Mouse (Mus musculus) kidney, adult 9 months (tissue): ENCODE data around the gene Gm26602.
"Not testable (repeated sequence)": the region's sequence is repeated elsewhere in the genome, so short reads cannot be mapped to it uniquely, and the experiment has no call there.

Experiments used
- DNase-seq: peaks from one replicate; pipeline ENCODE4 v3.0.0; 2022

The Gm26602 gene

DNA sequence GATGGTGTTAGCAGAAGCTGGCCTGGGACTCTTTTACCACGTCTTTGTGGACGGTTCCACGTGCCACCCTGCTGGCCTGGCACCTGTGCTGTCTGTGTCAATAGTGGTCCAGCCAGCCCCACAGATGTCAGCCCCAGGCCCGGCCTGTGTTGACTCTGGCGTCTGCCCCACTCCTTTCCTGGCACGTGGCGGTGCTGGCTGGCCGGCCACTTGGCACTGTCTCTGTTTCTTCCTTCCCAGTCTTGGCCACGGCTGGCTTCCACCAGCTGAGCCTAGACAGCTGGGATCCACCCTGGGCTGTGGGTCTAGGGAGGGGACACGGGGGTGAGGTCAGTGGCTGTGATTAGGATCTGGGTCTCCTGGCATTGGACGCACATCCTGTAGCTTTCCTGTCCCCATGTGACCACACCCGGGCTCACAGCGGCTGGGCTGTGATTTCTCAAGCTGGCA is 23.6 kb downstream of the Gm26602 start:
- peak; percentile 89 for DNase-seq

DNA sequence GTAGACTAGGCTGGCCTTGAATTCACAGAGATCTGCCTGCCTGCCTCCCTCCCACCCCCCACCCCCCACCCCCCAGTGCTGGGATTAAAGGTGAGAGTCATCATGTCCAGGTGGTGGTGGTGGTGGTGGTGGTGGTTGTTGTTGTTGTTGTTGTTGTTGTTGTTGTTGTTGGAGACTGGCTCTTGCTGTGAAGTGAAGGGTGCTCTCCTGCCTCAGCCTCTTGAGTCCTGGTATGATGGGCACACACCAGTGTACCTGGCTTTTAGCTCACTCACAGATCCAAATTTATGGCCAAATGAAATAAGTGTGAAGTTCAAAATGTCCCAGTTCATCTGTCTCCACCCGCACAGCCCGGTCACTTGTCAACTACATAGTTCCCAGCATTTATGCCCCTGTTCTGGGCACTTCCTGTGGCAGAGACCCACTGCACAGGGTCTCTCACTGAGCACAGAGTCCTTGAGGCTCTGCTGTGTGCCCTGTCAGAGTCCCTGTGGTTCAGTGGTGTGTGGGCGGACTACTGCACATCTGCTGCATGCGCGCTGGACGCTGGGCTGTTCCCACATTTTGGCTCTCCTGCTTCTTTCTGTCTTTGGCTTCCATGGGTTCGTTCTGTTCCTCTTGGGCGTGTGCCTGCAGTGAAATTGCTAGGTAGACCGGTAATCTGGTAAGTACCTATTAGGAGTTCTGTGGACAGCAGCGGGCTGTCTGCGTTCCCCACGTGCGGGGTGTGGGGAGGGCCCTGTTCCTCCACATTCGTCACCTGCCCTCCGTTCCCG is 24.3 kb downstream of the Gm26602 start:
- no peak for DNase-seq

DNA sequence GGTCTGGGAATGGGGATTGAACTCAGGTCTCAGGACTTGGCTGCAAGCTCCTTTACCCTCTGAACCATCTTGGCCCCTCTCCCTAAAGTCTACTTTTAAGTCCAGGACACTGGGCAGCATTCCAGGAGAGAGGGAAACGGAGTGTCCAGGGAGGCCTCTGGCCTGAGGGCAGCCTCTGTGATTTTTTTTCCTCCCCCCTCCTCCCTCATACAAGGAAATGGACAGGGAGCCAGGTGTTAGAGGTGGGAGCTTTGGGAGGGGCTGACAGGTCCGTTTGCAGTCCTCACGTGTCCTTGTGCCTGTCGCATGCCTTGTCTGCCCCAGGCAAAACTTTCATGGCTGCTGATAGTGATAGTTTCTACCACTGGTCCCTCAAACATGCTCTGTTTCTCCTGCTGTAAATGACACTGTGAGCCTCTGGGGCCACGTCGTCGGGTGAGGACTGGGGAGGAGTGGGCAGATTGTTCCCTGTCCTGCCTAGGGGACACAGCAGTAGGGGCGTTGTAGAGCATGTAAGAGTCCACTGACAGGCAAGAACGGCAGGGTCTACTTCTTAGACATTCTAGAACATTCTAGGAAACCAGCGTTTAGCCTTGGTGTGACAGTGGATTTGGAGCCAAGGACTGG is 25.7 kb downstream of the Gm26602 start:
- peak; percentile 90 for DNase-seq

DNA sequence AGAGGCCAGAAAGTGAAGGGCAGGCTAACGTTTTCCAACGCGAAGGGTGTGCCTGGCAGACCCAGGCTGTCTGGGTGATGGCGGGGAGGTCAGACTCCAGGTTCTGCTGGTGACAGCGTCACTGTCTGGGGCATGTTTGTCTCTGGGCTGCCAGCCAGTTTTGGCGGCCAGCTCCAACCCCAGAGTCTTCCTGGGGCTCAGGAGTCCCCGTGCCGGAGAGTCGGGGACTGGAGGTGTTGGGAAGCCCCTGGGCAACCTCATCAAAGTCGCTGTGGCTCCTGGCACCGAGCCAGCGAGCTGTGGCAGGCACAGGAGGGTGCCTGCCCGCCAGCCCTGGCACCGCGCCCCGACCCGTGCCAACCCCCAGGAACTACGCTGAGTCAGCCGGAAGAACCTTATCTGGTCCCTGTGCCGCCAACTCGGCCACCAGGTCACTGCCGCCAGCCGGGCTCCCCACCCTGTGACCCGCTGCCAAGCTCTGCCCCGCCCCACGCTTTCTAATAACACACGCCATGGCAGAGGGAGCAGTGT is 26.3 kb downstream of the Gm26602 start:
- DNase-seq: peak; percentile 80

DNA sequence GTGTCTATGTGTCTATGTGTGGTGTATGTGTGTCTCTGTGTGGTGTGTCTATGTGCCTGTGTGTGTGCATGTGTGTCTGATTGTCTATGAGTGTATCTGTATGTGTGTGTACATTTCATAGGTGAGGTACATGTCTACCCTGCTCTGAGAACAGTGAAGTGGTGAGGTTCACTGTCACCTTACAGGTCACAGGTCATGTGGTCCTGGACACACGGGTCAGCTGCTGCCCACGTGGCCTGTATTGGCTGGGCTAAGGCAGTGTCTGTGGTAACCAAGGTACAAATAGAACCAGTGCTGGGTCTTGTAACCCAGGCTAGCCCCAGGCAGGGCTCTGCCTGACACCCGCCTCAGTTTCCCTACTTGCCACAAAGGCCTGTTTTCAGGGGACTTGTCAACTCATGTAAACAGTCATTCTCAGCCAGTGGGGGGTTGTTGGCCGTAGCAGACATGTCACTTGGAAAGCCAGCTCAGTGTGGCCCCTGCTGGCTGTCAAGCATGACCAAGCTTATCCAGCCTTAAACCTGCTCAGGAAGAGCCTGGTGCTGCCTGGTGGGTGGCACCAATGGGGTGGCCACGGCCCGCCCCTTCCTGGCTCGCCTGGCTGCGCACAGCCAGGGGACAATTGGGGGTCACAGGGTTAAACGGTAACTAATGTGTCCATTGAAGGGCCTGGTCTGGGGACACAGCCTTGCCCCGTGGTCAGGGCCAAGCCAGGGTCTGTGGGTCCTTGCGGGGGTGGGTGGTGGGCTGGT is 27.3 kb downstream of the Gm26602 start:
- DNase-seq: peak; percentile 72

DNA sequence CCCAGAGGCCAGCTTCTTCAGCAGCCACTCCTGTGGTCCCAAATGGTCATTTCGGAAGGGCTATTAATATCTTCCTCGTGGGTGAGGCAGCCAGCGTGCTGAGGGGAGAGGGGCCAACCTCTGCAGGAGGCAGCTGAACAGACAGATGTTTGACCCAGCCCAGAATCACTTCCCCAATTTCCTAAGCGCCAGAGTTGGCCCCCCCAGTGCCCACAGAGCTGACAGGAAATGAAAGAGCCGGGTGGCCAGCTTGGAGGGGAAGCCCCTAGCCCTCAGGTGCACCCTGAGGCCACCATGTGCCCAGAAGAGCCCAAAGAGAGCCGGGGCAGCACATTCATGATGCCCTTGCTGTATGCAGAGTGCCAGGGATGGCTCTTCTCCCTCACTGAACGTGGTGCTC is 30.1 kb downstream of the Gm26602 start:
- no peak for DNase-seq

DNA sequence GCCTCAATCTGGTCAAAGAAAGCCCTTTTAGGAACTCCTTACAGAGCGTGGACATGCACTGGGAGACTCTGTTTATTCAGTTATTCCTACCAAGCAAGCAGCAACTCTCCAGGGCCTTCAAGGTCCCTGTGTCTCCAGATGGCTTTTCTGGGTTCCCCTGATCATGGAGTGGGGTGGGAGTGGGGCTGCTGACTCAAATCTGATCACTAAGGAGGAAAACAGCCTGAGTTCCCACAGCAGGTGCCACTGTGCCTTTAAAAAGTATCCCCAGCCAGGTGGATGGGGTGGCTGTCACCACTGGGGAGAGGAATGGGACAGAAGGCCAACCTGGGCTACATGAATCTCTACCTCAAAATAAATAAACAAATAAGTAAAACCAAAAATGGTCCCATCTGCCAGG is 32.3 kb downstream of the Gm26602 start:
- DNase-seq: no peak

DNA sequence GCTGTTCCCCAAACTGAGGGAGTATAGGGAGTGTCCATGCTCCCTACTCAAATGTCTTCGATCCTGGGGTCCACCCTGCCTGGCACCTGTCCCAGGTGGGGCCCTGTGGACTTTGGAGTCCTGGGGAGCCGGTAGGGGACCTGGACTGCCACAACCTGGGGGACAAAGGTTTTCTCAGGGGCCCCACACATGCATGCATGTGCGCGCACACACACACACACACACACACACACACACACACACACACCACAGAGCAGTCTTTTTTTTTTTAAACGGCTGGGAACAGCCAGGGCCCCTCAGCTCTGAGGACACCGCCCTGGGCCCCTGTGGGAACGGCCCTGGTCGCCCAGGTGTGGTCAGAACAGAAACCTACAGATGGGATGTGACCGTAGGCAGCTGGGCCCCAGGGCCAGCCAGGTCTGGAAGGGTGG is 32.8 kb downstream of the Gm26602 start:
- no peak for DNase-seq

DNA sequence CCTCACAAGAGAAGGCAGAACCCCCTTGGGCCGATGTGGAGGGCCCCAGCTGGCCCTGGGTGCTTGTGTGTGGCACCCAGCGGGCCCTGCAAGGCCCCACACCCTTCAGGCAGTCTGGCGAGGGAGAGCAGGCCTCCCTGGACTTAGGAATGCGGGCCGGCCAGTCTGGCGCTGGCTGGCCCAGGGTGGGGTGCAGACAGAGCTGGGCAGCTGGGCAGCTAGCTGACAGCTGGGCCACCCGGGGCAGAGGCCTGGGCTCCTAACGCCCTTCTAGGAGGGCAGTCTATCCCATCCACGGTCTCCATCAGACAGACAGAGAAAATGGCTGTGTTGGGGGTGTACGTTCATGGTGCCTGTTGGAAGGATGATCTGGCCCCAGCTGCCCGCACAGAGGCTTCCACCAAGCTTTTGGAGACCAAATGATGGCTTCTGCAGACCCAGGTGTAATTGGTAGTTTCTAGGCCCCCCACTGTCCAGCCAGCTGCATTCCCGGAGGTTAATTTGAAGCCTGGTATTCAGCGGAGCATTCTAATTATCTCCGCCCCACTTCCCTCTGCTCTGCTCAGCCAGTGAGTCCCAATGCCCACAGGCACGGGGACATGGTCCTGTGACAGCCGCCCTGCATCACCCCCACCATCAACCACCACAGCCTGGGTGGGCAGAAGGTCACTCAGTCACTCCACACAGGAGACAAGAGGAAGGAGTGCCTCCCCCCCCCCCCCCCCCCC is 35.0 kb downstream of the Gm26602 start:
- DNase-seq: peak; percentile 75

DNA sequence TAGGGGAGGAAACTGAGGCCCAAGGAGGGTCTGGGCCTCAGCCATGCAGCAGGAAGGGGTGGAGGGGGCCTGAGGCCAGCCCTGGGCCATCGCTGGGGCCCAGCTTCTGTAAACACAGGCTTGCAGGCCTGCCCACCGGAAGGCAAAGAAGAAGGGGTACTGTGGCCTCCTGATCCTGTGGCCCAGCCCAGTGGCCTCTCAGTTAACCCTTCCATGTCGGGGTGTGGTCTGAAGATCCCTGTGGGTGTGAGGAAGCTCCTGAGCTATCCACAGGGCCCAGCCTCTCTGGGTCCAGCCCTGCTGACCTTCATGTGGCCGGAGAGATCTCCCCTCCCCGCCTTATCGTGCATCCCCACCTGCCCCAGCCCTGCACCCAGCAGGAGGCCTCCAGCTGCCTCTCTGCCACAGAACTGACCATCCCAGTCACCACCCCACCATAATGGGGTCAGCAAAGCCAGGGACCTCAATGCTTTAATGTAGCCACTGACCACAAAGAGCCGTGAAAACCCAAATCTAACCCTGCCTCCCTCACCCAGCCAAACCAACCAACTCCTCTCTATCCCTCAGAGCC is 36.2 kb downstream of the Gm26602 start:
- no peak for DNase-seq

DNA sequence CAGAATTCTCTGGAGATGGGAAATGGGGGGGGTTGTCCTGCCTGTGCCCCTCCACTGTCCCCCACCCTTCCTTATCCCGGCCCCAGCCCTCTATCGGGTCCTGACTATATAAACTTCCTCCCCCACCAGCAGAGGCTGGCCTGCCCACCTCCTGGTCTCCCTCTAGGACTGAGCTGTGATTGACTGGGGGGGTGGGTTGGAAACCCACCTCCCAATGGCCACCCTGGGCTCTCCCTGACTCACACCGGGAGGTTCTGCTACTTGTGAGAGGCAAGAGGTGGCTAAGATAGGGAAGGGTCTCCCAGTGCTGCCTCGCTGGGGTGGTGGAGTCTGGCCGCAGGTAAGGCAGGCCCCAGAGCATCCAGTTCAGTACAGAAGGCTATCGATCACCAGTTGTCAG is 36.8 kb downstream of the Gm26602 start:
- DNase-seq: no peak

DNA sequence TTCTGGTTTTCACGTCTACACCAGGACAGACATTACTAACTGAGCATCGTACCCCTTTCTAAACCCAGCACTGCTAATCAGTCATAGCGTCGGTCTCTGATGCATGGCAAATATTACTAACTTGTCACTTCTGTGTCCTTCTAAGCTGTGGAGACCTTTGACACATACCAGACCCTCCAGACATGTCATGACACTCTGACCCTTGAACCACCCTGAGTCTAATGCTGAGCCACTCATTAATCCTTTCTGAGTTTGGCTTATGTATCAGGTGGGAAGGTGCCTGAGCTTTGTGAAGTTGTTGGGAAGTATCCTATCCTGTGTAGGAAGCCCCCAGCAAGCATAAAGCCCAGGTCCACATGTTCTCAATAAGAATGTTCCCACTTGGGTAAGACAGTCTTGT is 39.2 kb downstream of the Gm26602 start:
- DNase-seq: peak; percentile 77

DNA sequence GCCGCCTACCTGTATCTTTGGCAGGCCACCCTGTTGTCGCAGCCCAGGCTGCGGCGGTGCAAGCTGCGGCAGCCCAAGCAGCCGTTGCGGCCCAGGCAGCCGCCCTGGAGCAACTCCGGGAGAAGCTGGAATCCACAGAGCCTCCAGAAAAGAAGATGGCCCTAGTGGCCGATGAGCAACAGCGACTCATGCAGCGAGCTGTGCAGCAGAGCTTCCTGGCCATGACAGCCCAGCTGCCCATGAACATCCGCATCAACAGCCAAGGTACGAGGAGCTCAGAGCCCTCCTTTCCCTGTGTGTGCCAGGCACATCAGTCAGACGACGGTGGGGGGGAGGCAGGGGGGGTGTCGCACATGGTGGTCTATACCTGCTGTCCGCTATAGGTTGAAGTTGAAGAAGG is 40.0 kb downstream of the Gm26602 start:
- DNase-seq: no peak

DNA sequence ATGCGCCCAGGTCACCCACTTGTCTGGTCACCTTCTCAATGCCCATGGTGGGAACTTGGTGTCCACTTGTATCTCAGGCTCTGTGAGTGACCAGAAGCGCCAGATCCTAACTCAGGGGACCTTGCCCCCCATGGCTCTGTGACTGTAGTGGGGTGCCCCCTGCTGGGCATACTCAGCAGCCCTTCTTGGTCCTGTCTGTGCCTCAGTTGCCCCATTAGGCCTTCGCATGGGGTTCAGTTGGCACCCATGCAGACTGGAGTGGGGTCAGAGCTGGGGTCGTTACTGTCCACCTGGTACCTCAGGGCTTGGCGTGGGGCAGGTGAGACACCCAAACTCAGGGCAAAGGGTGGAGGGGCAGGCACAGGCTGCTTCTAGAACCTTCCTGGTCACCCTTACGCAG is 43.3 kb downstream of the Gm26602 start:
- DNase-seq: peak; percentile 63

DNA sequence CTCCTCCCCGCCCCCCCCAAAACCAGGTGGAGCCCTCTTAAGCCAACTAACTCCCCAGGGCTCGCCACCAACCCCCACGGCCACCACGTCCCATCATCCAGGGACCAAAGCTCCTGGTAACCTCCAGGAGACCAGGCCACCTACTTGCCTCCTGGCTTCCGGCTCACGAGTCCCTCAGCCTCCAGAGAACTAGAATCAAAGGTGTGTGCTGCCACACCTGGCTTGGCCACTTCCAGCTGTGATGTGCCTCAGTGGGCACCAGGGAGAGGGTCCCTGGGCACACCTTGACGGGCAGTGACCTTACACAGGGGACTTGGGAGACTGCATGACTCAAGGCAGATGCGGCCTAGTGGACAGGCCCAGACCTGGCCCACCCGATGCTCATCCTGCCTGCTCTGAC is 45.0 kb downstream of the Gm26602 start:
- no peak for DNase-seq

DNA sequence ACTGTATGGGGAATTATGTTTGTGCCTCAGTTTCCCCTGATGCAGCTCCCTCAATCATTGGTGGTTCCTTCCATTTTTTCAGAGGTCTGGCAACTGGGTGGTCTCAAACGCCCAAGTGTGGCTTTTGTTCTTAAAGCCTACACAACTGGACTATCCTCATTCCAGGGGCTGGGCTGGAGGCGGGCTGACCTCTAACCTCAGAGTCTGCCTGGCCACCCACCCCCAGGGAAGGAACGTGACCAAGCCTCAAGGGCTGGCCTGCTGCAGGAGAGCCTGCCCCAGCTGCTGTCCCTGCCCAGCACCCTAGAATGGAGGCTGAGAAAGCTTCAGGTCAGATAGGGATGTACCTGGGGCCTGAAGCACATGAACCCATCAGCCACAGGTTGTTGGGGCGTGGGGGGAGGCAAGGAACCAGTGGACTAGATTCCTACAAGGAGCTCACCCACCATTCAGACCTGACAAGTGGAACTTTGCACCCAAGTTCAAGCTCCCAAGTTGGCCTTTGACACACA is 46.0 kb downstream of the Gm26602 start:
- DNase-seq: no peak

DNA sequence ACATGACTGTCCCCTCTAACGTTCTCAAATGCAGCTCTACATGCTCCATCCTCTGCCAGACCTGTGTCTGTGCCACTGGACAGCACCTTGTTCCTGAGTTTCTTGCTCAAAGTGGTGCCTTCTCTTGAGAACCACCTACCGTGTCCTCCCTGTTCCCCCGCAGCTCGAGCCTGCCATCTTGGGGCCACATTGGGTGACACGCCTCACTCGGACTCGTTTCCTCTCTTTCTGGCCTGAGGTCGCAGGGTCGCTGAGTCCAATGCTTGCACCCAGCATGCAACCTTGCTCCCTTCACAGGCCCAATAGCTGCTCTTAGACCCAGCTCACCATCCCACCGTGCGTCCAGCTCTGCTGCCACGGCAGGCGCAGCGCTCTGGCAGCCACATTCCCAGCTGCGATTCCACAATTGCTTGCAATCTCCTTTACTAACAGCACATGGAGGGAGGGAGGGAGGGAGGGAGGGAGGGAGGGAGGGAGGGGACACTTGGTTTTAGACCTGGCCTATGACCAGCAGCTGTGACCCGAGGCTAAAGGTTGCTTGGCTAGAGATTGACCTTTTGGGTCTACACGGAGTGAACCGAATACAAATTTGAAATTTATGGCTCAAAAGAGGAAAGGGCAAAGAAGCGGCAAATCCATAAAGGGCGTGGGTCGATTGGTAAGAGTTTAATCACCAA is 47.6 kb downstream of the Gm26602 start:
- peak; percentile 93 for DNase-seq

DNA sequence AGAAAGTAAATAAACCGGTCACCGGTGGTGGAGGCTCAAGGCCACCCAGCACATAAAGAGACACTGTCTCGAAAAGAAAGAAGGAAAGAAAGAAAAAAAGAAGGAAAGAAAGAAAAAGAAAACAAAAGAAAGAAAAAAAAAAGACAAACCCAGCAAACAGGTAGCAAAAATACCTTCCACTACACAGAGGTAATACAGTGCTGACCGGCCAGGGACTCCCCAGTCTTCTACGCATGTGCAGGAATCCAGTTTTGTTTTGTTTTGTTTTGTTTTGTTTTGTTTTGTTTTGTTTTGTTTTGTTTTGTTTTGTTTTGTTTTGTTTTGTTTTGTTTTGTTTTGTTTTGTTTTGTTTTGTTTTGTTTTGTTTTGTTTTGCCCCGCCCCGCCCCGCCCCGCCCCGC is 48.8 kb downstream of the Gm26602 start:
- not testable (repeated sequence) for DNase-seq

DNA sequence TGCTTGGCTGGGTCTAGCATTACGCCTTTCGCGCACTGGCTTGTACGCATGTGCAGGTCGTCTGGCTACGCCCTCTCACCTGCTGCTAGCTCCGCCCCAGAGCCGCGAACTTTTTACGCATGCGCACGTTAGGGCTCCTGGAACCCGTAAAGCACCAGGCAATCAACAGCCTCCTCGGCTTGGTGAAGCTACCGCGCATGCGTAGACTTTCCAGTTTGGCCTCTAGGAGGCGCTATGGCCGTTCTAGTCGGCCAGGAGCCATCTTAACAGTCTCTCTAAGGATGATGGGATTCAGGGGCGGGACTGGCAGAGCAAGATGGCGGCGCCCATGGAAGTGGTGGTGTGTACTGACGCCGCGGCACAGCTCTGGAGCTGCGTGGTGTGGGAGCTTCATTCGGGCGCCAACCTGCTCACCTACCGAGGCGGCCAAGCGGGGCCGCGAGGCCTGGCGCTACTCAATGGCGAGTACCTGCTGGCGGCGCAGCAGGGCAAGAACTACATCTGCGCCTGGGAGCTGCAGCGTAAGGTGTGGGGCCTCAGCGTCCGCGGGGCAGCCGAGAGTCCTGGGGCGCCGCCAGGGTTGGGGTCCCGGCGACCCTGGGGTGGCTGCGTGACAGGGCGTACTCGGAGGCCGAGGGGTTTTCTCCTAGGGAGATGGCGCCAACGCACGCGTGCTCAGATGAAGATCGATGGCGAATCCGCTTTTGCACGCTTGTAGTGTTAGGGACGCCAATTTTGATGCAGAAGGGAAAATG is 49.4 kb downstream of the Gm26602 start, which contains the start of gene Wdr18:
Gene Wdr18, plus strand, starts transcription at position 306 of the 755 bp plus-strand sequence.
- peak; percentile 100 for DNase-seq
